Mouse (Mus musculus) small intestine, adult 10 weeks (tissue): Measurements from ENCODE around the gene Dync1h1. TPM values are rescaled to one million over a fixed set of nuclear protein-coding genes. Genes with fewer than 3 reads are reported as not detected.

ENCODE experiments used
- polyA plus RNA-seq: library from polyadenylated mRNA; stranded (reverse); fragments of 350-450 nt; fragmentation: Illumina TruSeq; extraction: RNeasy Lipid Tissue Mini Kit (QIAGEN cat#74804); gene quantifications from one replicate; pipeline ENCODE4 v1.2.3, GENCODE M21; 2014; ENCODE audit warnings: low replicate concordance

Gene Dync1h1
- polyA plus RNA-seq = 4.7 TPM

GRCm38 (mm10) chr12:110601241-110602218 lies at the start of gene Dync1h1:
Gene Dync1h1, plus strand, starts transcription at chr12:110601452.

GRCm38 (mm10) chr12:110682561-110683299 lies 81.5 kb downstream of the Dync1h1 start, which contains the start of gene 1700001K19Rik:
Gene 1700001K19Rik, minus strand, starts transcription at chr12:110682619.

DNA sequence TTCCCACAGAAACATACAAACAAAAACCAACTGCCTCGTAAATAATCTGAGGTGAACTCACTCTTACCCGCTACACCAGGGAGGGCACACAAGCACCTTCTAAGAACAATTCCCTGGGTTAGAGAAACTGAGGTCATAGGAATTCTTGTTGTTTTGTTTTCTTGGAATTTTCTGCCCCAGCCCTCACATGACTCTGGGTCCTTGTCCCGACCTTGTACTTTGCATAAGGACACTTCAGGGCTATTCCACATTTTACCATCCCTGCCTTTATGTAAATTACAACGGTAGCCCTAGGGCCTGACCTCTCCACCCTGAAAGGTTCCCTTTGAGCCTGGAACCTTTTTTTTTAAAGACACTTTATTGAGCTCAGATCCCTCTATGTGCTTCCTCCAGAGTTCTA lies 101.3 kb downstream of the Dync1h1 start, which contains the start of gene Hsp90aa1:
TSS of gene Hsp90aa1 (minus strand) at position 173 of the 400 bp plus-strand sequence.

Other genes with a start within 250 kb of the Dync1h1 start
- gene Ppp2r5c, start 154.3 kb upstream of the Dync1h1 start, polyA plus RNA-seq = 371 TPM
- not detected for gene 1700001K19Rik, start 81.2 kb downstream of the Dync1h1 start, polyA plus RNA-seq
- 672 TPM for gene Hsp90aa1, start 101.3 kb downstream of the Dync1h1 start, polyA plus RNA-seq
- gene Wdr20, start 136.5 kb downstream of the Dync1h1 start, polyA plus RNA-seq = 44.0 TPM
- not detected for gene Mok, start 239.5 kb downstream of the Dync1h1 start, polyA plus RNA-seq
- gene Zfp839, start 248.8 kb downstream of the Dync1h1 start, polyA plus RNA-seq = 2.3 TPM